In genomic region chr15:45180173-45180572, GRCm38 (mm10) we compare ENCODE assay signal across 11 mouse cellular contexts.
DNase-seq lines count a peak whose midpoint lies in the region; ATAC-seq lines count a peak whose summit lies in the region.
"Had no signal": no experiment of that assay in that cellular context is flagged by ENCODE, and none has a peak within 500 bp of the region (broad histone marks: within the 10 kb centered on the region; RNA-seq: fewer than 3 reads in every experiment).

No protein-coding gene starts in this region.

- no peak overlapping the region for H3K4me2 ChIP-seq in embryonic facial prominence, embryonic 11.5 days (ENCODE audit: low read depth, low read length)
- no peak overlapping the region for H3K4me2 ChIP-seq in limb, embryonic 11.5 days (ENCODE audit: low read depth, severe bottlenecking)
- no peak overlapping the region for H3K4me2 ChIP-seq in intestine, embryonic 16.5 days (ENCODE audit: low read depth, low read length)
- H3K4me2 ChIP-seq: liver, embryonic 12.5 days had no signal

- H3K27ac ChIP-seq in embryonic facial prominence, embryonic 11.5 days (replicated peaks; ENCODE audit: low read depth, low read length) = no peak overlapping the region
- no peak overlapping the region for H3K27ac ChIP-seq in embryonic facial prominence, embryonic 10.5 days (replicated peaks)
- H3K27ac ChIP-seq in limb, embryonic 11.5 days (replicated peaks; ENCODE audit: low read depth, low read length) = no peak overlapping the region
- no peak overlapping the region for H3K27ac ChIP-seq in limb, embryonic 10.5 days
- no peak overlapping the region for H3K27ac ChIP-seq in intestine, embryonic 16.5 days (ENCODE audit: low read length)
- H3K27ac ChIP-seq: liver, embryonic 12.5 days had no signal

- 48% methylated on average over 5 of the region's 5 CpGs for WGBS in embryonic facial prominence, embryonic 11.5 days
- WGBS in embryonic facial prominence, embryonic 10.5 days = 65% methylated on average over 5 of the region's 5 CpGs
- 51% methylated on average over 5 of the region's 5 CpGs for WGBS in limb, embryonic 11.5 days
- 54% methylated on average over 5 of the region's 5 CpGs for WGBS in limb, embryonic 10.5 days
- 28% methylated on average over 5 of the region's 5 CpGs for WGBS in intestine, embryonic 16.5 days

- H3K4me3 ChIP-seq in embryonic facial prominence, embryonic 11.5 days (ENCODE audit: low read depth, low read length) = no peak overlapping the region
- no peak overlapping the region for H3K4me3 ChIP-seq in embryonic facial prominence, embryonic 10.5 days
- no peak overlapping the region for H3K4me3 ChIP-seq in limb, embryonic 11.5 days (ENCODE audit: low read depth, low read length)
- H3K4me3 ChIP-seq in limb, embryonic 10.5 days = no peak overlapping the region
- no peak overlapping the region for H3K4me3 ChIP-seq in intestine, embryonic 16.5 days (ENCODE audit: low read length)
- H3K4me3 ChIP-seq: liver, embryonic 12.5 days; megakaryocyte, embryonic 14.5 days had no signal

- no peaks in the 10 kb centered on the region for H3K9me3 ChIP-seq in embryonic facial prominence, embryonic 11.5 days (replicated peaks; ENCODE audit: control insufficient read depth, low read length)
- no peaks in the 10 kb centered on the region for H3K9me3 ChIP-seq in embryonic facial prominence, embryonic 10.5 days
- no peaks in the 10 kb centered on the region for H3K9me3 ChIP-seq in limb, embryonic 11.5 days (ENCODE audit: control insufficient read depth, low read length)
- H3K9me3 ChIP-seq in limb, embryonic 10.5 days (replicated peaks) = no peaks in the 10 kb centered on the region
- H3K9me3 ChIP-seq in intestine, embryonic 16.5 days (ENCODE audit: control insufficient read depth, low read length) = no peaks in the 10 kb centered on the region
- H3K9me3 ChIP-seq: liver, embryonic 12.5 days; megakaryocyte, embryonic 14.5 days had no signal

- no peak for ATAC-seq in embryonic facial prominence, embryonic 11.5 days (replicated peaks; ENCODE audit: insufficient number of reproducible peaks, low FRiP score, low TSS enrichment, low read depth)
- ATAC-seq in limb, embryonic 11.5 days (ENCODE audit: insufficient number of reproducible peaks, low FRiP score, low TSS enrichment, low read depth) = no peak
- ATAC-seq in intestine, embryonic 16.5 days = peak; percentile 88
- ATAC-seq: liver, embryonic 12.5 days had no signal

- no peaks in the 10 kb centered on the region for H3K27me3 ChIP-seq in embryonic facial prominence, embryonic 11.5 days (ENCODE audit: control insufficient read depth, insufficient read depth, low read length)
- no peaks in the 10 kb centered on the region for H3K27me3 ChIP-seq in embryonic facial prominence, embryonic 10.5 days (replicated peaks; ENCODE audit: low read depth, poor library complexity, severe bottlenecking)
- no peaks in the 10 kb centered on the region for H3K27me3 ChIP-seq in limb, embryonic 11.5 days (ENCODE audit: control insufficient read depth, insufficient read depth, low read length)
- no peaks in the 10 kb centered on the region for H3K27me3 ChIP-seq in limb, embryonic 10.5 days (ENCODE audit: low read depth, poor library complexity, severe bottlenecking)
- no peaks in the 10 kb centered on the region for H3K27me3 ChIP-seq in intestine, embryonic 16.5 days (replicated peaks; ENCODE audit: control insufficient read depth, insufficient read depth, low read length)
- H3K27me3 ChIP-seq: liver, embryonic 12.5 days; megakaryocyte, embryonic 14.5 days had no signal

- DNase-seq in embryonic facial prominence, embryonic 11.5 days (ENCODE audit: low spot score) = peak; percentile 26
- DNase-seq in embryonic facial prominence, embryonic 10.5 days (ENCODE audit: low spot score) = no peak
- peak; percentile 22 for DNase-seq in limb, embryonic 11.5 days (ENCODE audit: low spot score)
- no peak for DNase-seq in limb, embryonic 10.5 days (ENCODE audit: low spot score)
- DNase-seq in adrenal gland, adult 2 months = peak; percentile 61
- DNase-seq in heart, adult 11 months = no peak
- DNase-seq in heart, adult 9 months (ENCODE audit: low spot score in 2 of 2) = no peak
- DNase-seq: heart, postnatal 36 days had no signal

- H3K4me1 ChIP-seq in embryonic facial prominence, embryonic 11.5 days (ENCODE audit: control insufficient read depth, insufficient read depth, low read length) = no peaks in the 10 kb centered on the region
- no peaks in the 10 kb centered on the region for H3K4me1 ChIP-seq in embryonic facial prominence, embryonic 10.5 days
- H3K4me1 ChIP-seq in limb, embryonic 11.5 days (ENCODE audit: control insufficient read depth, insufficient read depth, low read length) = no peaks in the 10 kb centered on the region
- no peaks in the 10 kb centered on the region for H3K4me1 ChIP-seq in limb, embryonic 10.5 days
- no peaks in the 10 kb centered on the region for H3K4me1 ChIP-seq in intestine, embryonic 16.5 days (ENCODE audit: control insufficient read depth, insufficient read depth, low read length)
- H3K4me1 ChIP-seq: liver, embryonic 12.5 days; megakaryocyte, embryonic 14.5 days had no signal

- H3K9ac ChIP-seq in embryonic facial prominence, embryonic 11.5 days (replicated peaks; ENCODE audit: low read length) = no peak overlapping the region
- no peak overlapping the region for H3K9ac ChIP-seq in limb, embryonic 11.5 days (ENCODE audit: low read length)
- H3K9ac ChIP-seq in intestine, embryonic 16.5 days (ENCODE audit: low read depth, low read length) = no peak overlapping the region
- H3K9ac ChIP-seq: liver, embryonic 12.5 days had no signal

- H3K36me3 ChIP-seq in embryonic facial prominence, embryonic 11.5 days (replicated peaks; ENCODE audit: control insufficient read depth, insufficient read depth, low read depth, low read length) = no peaks in the 10 kb centered on the region
- no peaks in the 10 kb centered on the region for H3K36me3 ChIP-seq in embryonic facial prominence, embryonic 10.5 days (replicated peaks)
- H3K36me3 ChIP-seq in limb, embryonic 11.5 days (ENCODE audit: control insufficient read depth, insufficient read depth, low read length) = no peaks in the 10 kb centered on the region
- no peaks in the 10 kb centered on the region for H3K36me3 ChIP-seq in limb, embryonic 10.5 days
- H3K36me3 ChIP-seq in intestine, embryonic 16.5 days (ENCODE audit: control insufficient read depth, insufficient read depth, low read length) = no peaks in the 10 kb centered on the region
- H3K36me3 ChIP-seq: liver, embryonic 12.5 days had no signal

Comparison
In these comparisons a context has a peak if more than half of its experiments do, and no peak if none do; other contexts are left out.
1. DNase-seq: peak in embryonic facial prominence, embryonic 11.5 days (single experiment), limb, embryonic 11.5 days (single experiment) and adrenal gland, adult 2 months (single experiment); none in embryonic facial prominence, embryonic 10.5 days (single experiment), limb, embryonic 10.5 days (single experiment), heart, adult 11 months (single experiment) and heart, adult 9 months (0 of 2).